Mouse (Mus musculus) brain, embryonic 18.5 days (tissue): ENCODE results near the gene Osbp.

Experiments
- DNase-seq: peaks from one replicate; pipeline ENCODE4 v3.0.0-alpha.2; 2012; ENCODE audit warnings: low read depth, low spot score

Gene Osbp

DNA sequence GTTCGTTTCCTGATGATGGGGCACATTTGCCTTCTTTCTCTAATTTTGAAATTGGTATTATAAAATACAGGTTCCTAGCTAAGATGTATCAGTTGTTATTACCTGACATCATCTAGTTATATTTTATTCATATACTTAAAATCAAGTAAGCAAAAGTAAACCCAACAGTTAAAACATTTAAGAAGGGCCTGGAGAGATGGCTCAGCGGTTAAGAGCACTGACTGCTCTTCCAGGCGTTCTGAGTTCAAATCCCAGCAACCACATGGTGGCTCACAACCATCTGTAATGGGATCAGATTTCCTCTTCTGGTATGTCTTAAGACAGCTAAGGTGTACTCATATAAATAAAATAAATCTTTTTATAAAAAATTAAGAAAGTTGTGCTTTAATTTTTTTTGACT lies 22.1 kb downstream of the Osbp start:
- no peak for DNase-seq

- DNase-seq: no peak
These were observed 23.6 kb downstream of the Osbp start for GRCm38 (mm10) chr19:11989334-11989733.

- no peak for DNase-seq
These were observed 26.3 kb downstream of the Osbp start for GRCm38 (mm10) chr19:11992034-11992433.

DNA sequence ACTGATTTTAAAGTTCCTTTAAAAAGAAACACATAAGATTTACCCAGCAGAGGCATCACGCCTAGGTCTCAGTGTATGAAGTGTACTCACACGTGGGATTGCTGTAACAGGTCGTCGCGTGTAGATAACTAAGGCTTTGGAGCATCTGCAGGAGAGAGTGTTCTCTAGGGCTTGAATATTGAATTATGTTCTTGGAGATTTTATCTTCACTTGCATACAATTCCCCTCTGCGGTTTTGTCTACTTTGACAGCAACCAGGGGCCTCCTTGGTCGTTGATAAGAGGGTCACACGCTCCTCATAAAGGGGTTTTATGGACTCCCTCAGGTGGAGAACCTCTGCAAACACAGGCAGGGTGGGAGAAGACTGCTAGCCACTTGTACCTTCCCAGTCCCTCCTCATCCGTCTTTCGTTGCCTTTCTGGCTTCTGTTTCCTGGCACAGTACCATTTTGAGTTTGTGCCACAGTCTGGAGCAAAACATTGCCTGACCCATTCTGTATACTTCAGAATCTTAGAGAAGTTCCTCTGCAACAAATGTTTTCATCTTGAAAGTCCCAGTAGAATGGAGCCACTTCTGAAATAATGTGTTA lies 26.8 kb downstream of the Osbp start:
- DNase-seq: no peak

DNA sequence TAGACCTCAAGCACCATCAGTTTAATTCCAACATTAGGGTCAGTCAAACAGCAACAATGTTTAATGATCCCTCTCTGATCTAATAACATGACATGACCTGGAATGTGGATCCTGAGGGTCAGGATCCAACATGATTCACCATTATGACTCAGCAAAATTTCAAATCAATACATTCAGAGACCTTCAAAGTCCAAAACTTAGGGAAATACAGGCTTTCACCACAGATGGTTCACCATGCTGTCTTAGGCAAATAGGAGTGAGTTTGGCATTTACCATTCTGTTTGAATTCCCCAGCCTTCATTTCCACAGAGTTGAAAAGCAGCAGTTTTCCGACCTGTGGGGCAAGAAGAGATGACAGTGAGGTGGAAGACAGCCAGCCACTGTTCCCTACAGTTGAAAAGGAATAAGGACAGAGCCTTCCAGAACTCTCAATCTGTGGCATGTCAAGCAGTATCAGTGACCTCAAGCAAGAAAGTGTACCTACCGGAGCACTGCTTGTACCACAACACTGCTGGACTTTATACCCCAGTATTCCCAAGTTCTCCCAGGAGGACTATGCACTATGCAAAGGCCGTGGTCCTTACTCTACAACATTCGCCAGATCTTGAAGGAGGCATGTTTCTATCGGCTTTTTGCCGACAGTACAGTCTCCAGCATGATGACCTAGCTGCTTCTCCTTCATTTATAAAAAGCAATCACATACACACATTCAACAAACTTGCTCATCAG lies 29.1 kb downstream of the Osbp start:
- no peak for DNase-seq

DNA sequence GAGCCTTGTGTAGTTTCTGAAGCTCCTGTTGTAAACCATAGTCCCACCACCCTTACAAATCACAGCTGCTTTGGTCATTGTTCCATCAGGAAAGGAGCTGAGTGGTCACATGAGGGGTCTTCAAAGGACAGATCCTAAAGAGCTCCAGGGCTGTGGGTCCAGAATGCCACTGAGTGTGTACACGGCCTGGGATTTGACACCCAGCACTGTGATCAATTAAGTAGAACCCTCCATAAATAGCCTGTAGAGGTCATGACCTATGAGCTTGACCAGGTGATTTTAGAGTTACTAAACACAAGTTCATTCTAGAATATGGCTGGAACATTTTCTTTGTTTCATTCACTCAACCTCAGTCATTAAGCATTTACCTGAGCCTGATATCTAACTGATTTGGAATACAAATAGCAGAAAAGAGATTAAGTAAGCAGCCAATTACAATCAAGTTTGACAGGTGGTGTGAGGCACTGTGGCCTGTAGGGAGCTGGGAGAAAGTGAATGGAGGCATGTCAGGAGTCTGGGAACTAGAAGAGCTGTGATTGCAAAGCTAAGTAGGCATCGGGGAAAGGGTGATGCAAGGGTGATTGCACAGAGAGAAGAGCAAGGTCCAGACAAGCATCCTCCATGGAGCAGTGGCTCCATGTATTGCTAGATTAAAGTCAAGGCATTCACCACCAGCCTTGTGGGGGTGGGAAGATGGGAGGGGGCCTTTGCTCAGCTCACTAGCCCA lies 30.1 kb downstream of the Osbp start:
- DNase-seq: no peak

GRCm38 (mm10) chr19:12001686-12002085 lies 35.9 kb downstream of the Osbp start:
- DNase-seq: no peak

GRCm38 (mm10) chr19:12002125-12002524 lies 36.4 kb downstream of the Osbp start:
- DNase-seq: no peak

DNA sequence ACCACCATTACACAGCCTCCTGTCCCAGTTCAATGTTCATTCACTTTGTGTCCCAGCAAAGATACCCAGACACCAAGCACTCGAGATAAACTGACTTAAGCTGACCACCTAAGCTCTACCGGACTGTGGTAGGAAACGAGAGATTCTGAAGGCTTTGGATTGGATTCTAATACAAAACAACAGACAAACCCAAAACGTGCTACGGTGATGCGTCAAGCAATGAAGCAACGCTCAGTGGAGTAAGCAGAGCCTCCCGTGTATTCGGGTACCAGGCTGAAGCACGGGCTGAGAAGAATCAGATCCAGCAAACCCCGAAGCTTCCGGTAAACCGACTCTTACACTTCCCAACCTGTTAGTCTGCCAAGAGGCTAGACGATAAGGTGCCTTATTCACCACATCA lies 37.0 kb downstream of the Osbp start:
- DNase-seq: no peak

GRCm38 (mm10) chr19:12003568-12003967 lies 37.8 kb downstream of the Osbp start:
- DNase-seq: no peak

DNA sequence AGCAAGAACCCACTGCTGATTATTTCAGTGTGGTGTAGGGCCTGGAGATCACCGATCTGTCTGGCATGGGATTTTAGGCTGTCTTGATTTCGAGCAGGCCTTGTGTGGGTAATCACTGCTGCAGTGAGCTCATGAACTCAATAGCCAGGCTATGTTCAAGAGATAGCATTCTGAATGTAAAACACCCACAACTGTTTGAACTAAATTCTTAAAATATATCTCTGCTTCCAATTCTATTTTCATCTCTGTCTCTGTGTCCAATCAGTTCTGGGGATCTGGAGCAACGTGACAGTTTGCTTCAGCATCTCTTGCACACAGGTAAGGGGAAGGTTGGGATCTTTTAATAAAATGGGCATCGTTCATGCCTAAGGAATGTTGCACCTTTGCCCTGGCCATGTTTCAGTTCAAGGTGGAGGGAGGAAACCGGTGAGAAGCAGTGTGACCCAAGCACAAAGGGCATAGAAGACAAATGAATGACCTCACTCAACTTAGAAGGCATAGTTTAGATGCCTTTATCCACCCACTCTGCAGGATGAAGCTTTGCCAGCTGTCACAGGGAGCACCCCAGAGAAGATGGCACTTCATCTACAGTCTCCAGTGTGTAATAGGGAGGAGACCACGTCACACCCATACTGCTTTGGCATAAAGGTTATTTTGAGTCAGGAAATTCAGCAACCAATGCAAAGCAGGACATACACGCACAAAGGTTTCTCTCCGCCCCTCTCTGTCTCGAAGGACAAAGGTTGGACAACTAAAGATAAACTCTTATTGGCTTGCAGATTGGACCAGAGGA lies 38.7 kb downstream of the Osbp start:
- DNase-seq: no peak

GRCm38 (mm10) chr19:12005376-12006360 lies 39.9 kb downstream of the Osbp start:
- DNase-seq: no peak

DNA sequence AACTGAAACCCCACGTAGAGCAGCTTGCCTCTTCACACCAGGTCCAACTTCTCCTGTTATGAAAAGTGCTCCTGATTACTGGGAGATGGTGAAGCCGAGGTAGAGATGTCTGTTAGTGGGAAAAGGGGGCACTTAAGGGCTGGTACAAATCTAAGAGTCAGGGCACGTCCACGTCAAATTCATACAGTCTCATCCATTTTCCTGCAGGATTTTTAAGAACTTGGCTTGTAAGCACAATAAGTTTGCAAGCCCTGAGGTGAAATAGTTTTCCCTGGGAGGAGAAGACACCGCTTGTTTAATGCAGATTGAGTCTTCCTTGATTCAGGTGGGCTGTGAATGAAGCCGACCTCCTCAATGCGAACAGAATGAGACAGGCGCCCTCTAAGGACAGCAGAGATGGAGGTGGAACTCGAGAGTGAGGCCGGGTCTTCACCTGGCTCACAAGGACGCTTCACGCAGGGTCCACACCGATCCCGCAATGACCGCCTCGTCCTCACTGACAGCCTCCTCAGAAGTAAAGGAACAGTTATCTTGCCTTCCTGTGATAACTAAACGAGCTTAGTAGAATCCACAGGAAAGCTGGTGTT lies 40.7 kb downstream of the Osbp start:
- DNase-seq: no peak

DNA sequence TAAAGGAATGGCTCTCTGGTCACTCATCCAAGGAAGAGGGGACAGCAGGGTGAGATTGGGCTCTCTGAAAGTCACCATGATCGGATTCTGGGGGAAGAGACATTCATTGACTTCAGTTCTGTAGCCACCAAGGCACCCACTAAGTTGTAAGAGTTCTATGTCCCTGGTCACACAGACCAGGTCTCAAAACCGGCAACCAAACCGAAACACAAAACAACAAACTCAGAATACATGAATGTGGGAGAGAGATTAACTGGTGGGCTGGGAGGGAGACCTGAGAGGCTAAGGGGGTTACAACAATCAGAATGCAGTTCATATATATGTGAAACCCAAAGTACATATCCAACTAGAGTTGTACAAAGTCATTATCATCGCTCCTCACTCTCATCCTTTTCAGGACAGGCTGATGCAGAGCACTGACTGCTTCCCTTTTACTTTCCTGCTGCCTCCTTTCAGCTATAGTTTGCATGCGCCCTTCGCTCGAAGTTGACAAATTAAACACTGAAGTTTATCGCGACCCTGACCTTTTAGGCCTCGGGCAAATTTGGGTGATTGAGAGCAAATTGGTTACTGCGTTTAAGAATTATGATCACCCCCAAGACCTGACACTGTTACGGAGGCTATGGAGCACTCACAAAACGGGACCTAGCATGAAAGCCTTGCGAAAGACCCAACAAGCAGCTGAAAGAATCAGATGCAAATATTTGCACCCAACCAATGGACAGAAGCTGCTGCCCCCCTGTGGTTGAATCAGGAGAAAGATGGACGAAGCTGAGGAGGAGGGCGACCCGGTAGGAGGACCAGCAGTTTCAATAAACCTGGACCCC lies 41.6 kb downstream of the Osbp start:
- DNase-seq: no peak

DNA sequence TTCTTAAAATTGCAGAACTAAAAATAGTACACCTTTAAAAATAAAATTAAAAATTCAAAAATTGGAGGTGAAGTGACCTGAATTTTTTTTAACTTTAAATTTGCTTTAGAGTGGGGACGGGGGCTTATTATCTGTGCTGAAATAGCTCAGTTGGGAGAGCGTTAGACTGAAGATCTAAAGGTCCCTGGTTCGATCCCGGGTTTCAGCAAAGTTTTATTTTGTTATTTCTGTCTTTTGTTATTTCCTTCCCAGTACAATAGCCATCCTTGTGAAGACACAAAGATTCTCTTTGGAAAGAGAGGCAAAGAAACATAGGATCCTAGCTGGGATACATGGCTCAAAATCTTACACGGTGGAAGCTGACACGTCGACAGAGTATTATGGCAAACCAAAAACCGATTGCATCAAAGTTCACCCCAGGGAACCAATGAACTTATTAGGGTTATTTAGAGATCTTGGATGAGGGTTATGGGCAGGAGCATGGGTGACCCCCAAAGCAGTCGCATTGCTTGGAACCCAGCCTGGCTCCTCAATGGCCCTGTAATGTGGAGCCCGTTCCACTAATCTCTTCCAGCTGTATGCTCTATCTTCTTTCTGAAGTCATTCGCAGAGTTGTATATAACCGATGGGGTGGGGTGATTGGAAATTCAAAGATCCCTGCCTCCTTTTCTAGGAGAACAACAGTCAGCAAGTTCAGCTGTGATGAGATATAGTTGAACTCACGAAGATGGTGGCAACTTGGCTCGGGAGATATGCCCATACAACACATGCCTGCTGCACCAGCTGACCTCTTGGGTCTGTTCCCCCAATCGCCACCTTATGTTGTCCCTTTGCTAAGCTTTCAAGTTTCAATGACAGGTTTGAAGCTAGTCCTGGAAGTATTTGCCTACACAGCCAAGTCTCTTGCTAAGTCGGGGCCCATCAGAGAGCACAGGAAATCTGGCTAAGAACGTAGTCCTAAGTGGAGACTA lies 43.0 kb downstream of the Osbp start:
- DNase-seq: no peak

GRCm38 (mm10) chr19:12009501-12010280 lies 44.0 kb downstream of the Osbp start:
- DNase-seq: no peak

GRCm38 (mm10) chr19:12010281-12010771 lies 44.6 kb downstream of the Osbp start:
- DNase-seq: no peak
